Mouse (Mus musculus): ENCODE data around the gene Tssk6. TPM values are rescaled to one million over a fixed set of nuclear protein-coding genes. Genes with fewer than 3 reads are reported as not detected.

Gene Tssk6
- total RNA-seq, 2 experiments from 2014 or later, result 0.31 TPM; not detected in 1

DNA sequence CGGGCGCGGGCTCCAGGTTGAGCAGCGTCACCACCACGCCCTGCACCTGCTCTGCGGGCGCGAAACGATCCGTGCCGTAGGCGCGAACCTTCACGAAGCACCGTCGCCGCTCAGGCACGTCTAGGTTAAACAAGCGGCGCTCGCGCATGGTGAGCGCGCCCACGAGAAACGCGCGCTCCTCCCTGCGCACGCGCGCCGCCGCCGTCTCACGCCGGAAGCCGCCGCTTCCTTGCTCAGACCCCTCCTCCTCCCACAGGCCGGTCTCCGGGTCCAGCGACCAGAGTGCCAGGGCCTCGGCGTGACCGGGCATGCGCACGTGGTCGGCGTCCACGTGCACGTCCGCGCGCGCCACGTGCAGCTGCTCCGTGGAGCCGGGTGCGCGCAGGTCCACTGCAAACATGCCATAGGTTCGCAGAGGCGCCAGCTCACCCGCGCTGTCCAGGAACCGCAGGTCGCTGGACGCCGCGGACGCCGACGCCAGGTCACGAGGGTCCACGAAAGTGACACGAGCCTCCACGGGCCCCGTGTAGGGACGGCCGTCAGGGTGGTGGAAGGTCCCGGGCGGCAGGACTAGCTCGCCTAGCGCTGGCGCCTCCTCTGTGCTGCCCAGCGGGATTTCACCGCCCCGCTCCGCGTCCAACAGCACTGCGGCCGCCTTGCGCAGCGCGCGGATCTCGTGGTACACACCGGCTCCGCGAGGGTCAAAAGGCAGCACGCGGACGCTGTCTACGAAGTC, 19.8 kb upstream of the Tssk6 start:
- intact Hi-C loops (cut with DNase I; ENCODE audit: low total_unique reads), result no loop called here
- DNase-seq, result peak; percentile 76

- no peak for DNase-seq
- intact Hi-C loops (cut with DNase I; ENCODE audit: low total_unique reads), result no loop called here
These were observed 19.0 kb upstream of the Tssk6 start for GRCm38 (mm10) chr8:69882833-69883600.

- DNase-seq, result no peak
- intact Hi-C loops (cut with DNase I; ENCODE audit: low total_unique reads), result no loop called here
These were observed 17.8 kb upstream of the Tssk6 start for GRCm38 (mm10) chr8:69884141-69884540.

DNA sequence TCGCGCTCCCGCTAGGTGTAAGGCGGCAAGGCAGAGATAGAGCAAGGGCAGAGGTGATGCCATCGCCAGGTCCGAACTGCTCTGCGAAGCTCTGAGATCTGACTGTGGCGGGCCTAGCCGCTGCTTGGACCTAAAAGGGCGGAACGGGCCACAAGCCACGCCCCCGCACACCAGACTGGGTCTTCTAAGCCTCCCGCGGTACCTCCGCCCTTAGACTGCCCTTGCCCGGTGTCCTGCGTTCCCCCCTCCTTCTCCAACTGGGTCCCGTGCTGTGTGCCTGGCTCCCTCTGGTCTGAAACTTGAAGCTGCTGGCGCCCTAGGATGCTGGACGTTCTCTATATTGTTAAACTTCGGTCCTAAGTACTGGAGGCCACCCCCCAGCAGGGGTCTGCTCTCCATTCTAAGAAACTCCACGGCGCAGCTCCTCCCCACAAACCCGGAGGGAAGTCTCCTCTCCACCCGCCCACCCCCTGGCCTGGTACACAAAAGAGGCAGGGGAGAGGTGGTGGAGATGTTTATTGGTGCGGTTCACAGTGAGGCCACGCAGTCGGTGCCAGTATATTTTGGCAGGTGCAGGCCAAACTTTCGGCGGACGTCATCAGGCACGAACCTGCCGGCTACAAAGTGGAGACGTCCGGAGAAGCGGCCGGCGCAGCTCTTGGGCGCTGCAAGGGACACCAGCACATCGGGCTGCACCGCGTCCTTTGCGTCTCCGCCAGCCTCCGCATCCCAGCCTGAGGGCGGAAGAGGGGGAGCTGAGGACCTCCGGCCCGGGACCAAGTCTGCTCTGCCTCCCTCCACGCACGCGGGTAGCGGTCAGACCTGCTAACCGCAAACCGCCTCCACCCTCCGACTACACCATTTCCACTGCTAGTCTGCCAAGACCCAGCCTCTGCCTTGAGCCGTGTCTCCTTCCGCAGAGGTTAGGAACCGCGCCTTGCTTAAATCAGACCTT, 14.4 kb upstream of the Tssk6 start, which contains the start of gene Cilp2:
Gene Cilp2 (minus strand): TSS at position 399 of the 955 bp plus-strand sequence.
- intact Hi-C loops (cut with DNase I; ENCODE audit: low total_unique reads), result no loop called here
- DNase-seq, result peak; percentile 68

GRCm38 (mm10) chr8:69888244-69888866, 13.6 kb upstream of the Tssk6 start:
- intact Hi-C loops (cut with DNase I; ENCODE audit: low total_unique reads), result no loop called here
- peak; percentile 45 for DNase-seq

DNA sequence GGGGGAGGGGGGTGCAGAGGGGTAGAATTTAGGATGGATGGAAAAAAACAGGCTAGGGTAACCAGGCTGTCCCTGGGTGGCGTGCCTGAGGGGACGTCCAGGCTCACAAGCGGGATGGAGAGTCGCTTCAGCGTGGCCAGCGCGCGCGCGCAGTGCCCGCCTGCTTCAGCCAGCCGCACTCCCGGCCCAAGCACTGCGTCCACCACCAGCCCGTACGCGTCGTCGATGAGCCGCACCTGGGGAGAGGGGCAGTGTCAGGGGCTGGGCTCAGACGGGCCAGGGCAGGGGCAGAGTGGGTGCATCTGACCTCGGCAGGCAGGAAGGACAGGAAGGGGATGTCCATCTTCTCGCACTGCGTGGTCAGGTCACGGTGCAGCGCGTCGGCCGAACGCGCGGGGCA, 13.1 kb upstream of the Tssk6 start:
- peak; percentile 24 for DNase-seq
- intact Hi-C loops (cut with DNase I; ENCODE audit: low total_unique reads), result no loop called here

DNA sequence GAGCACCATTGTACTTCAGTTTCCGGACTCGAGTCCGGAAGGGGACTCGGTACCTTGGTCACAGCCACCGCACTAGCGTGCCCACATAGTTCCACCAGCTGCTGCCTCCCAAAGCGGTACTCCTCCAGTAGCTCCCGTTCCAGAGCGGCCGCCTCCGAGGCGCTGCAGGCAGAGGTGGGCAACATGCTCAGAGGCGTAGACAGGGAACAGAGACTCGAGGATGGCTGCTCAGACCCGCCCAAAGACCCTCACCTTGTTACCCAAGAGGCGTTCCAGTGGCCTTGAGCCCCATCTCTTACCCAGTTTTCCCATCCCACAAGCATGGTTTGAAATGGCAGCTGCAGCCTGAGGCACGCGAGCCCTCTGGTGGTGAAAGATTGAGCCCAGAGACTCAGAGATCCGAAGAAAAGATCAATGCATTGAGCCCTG, 11.2 kb upstream of the Tssk6 start:
- intact Hi-C loops (cut with DNase I; ENCODE audit: low total_unique reads), result no loop called here
- no peak for DNase-seq

GRCm38 (mm10) chr8:69893863-69894262, 8.1 kb upstream of the Tssk6 start:
- DNase-seq, result peak; percentile 67
- intact Hi-C loops (cut with DNase I; ENCODE audit: low total_unique reads), result no loop called here

- no peak for DNase-seq
- intact Hi-C loops (cut with DNase I; ENCODE audit: low total_unique reads), result no loop called here
These were observed 7.1 kb upstream of the Tssk6 start for GRCm38 (mm10) chr8:69894836-69895332.

DNA sequence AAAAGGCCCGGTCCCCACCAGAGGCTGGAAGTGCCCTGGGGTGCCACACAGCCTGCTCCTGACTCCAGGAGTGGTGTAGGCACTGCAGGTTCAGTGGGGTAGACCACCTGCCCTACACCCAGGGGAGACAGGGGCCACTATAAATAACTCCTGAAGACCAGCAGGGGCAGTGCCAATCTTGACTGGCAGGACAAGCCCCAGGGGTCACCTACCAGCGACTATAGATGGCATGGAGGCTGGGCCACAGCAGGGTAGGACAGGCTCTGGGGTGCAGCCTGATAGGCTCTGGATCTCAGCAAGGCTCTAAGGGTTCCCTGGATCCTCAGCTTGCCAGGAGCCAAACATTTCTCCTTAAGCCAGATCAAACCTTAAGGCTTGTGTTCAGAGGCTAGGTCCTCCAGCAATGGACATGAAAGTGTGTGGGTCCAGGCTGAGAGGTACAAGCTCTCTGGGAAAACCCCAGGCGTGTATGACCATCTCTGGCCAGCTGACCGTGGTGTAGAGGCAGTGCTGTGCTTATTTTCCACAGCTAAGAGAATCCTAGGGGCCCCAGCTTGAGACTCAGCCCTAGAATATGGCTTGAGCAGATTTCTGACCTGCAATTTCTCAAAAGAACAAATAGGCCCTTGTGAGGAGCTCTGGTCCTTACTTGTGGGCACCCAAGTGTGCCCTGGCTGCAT, 6.1 kb upstream of the Tssk6 start:
- DNase-seq, result no peak
- intact Hi-C loops (cut with DNase I; ENCODE audit: low total_unique reads), result no loop called here

- DNase-seq, result no peak
- intact Hi-C loops (cut with DNase I; ENCODE audit: low total_unique reads), result no loop called here
These were observed 4.1 kb upstream of the Tssk6 start for GRCm38 (mm10) chr8:69897857-69898256.

DNA sequence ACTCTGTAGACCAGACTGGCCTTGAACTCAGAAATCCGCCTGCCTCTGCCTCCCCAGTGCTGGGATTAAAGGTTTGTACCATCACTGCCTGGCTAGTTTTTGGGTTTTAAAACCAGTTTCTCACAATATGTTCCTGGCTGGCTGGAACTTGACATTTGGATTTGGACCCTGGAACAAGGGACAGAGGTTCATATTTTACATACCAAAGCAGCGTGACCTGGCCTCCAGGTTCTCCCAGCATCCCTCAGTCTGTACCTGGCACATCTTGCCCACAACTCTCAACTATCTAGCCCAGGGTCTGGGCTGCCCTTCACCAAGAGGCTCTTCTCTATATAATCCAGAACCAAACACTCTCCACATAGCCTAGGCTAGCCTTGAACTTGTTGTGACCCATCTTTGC, 2.1 kb upstream of the Tssk6 start:
- DNase-seq, result no peak
- intact Hi-C loops (cut with DNase I; ENCODE audit: low total_unique reads), result no loop called here

DNA sequence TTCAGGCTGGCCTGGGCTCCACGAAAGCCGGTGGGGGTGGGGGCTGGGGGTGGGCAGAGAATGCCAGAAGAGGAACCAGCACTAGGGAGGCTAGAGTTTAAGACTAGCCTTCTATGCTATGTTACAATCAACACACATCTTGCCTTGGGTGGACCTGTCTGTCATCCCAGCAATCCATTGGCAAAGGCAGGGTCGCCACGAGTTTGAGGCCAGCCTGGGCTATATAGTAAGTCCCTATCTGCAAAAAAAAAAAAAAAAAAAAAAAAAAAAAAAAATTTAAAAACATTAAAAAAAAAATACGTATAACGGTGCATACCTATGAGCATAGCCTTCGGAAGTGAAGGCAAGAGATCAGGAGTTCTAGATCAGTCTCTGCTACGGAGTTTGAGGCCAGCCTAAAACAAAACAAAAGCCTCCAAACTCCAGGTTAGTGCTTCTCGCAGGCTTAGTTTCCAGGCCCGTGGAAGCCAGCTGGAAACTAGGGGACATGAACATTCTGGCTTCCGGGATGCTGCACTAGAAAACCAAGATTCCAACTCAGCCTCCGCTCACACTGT, 1.0 kb upstream of the Tssk6 start:
- intact Hi-C loops (cut with DNase I; ENCODE audit: low total_unique reads), result no loop called here
- no peak for DNase-seq

- intact Hi-C loops (cut with DNase I; ENCODE audit: low total_unique reads), result no loop called here
- DNase-seq, result peak; percentile 94
These were observed 361 bp upstream of the Tssk6 start for GRCm38 (mm10) chr8:69901484-69902162.

DNA sequence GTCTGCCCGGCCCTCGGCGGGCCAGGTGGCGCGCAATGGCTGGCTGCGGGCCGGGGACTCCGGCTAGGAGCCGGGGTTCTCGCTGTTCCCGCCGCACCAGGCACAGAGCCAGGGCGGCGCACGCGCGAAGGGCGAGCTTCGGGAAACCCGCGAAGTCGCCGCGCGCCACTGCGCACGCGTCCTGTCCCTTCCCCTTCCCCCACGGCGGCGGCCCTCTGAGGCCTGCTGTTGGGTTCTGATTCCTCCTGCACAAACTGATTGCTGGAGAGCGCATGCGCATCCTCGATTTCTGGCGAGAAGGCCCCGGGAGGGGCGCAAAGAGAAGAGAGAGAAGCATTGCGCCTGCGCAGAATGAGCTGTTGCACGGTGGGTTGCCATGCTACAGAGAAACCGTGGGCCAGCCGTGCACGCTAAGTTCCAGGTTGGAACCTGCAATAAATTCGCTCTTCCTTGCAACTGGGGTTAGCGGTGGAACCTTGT, 1.1 kb downstream of the Tssk6 start:
- intact Hi-C loops (cut with DNase I; ENCODE audit: low total_unique reads), result no loop called here
- peak; percentile 99 for DNase-seq

DNA sequence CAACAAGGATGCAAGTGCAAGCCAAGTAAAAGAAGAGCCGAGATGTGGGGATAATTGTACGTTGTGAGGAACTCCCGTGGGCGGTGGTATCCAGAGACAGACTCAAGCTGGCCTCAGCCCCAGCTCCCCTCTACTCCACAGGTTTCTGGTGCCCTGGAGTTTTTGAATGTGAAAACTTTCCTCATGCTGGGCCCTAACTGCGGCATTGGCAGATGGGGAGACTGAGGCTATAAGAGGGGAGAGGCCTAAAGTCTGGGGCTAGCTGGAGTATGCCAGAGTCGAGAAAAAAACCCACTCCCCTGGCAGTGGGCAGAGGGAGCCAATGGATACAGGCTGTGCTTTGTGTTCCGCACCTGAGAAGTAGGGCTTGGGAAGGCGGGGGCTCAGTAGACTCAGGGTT, 2.1 kb downstream of the Tssk6 start:
- intact Hi-C loops (cut with DNase I; ENCODE audit: low total_unique reads), result no loop called here
- no peak for DNase-seq

- DNase-seq, result no peak
These were observed 4.3 kb downstream of the Tssk6 start for GRCm38 (mm10) chr8:69906260-69906659.

GRCm38 (mm10) chr8:69907106-69907505, 5.1 kb downstream of the Tssk6 start:
- intact Hi-C loops (cut with DNase I; ENCODE audit: low total_unique reads), result no loop called here
- DNase-seq, result no peak

More at GRCm38 (mm10) chr8:69906260-69906659, 4.3 kb downstream of the Tssk6 start:
- intact Hi-C loops (cut with DNase I; ENCODE audit: low total_unique reads), result no loop called here

All from gastrocnemius, postnatal 14 days (tissue).